Mouse (Mus musculus): ENCODE data around the gene Sidt2. TPM values are rescaled to one million over a fixed set of nuclear protein-coding genes. Genes with fewer than 3 reads are reported as not detected.

Gene Sidt2
- total and polyA plus RNA-seq, 2 experiments from 2014 or later = 31.4 to 78.4 TPM

DNA sequence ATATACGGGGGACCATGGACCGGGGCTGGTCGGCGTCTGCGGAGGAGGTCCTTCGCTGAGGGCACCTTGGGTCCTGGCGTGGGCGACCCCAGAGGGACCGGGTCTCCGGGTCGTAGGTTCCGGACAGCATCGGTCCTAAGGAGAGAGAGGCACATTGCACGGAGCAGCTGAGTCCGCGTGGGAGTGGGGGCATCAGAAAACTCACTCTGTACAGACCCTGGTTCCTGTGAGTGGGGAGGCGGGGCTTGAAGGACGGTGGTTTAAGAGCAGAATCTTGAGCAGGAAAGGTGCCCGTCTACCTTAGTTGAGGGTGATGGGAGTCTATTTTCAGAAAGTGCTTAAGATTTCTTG is 48.0 kb downstream of the Sidt2 start:
- H3K36me3 ChIP-seq (replicated peaks; ENCODE audit: control insufficient read depth, insufficient read depth, low read length) = peaks cover 41% of the 10 kb centered on the region
- H3K4me3 ChIP-seq (ENCODE audit: low read depth, low read length) = peak overlapping the region; percentile 78
- H3K27ac ChIP-seq (ENCODE audit: low read depth) = peak overlapping the region; percentile 97
- H3K27me3 ChIP-seq (ENCODE audit: control insufficient read depth, insufficient read depth, low read length) = no peaks in the 10 kb centered on the region
- H3K9me3 ChIP-seq (replicated peaks; ENCODE audit: control insufficient read depth, low read length) = no peaks in the 10 kb centered on the region
- peak overlapping the region; percentile 68 for H3K4me2 ChIP-seq (ENCODE audit: low read depth, low read length)
- DNase-seq (ENCODE audit: low spot score) (no peak), ATAC-seq (ENCODE audit: insufficient read depth, low read depth) (no peak; the same call in 1 of the 2 replicates)
- H3K9ac ChIP-seq (replicated peaks; ENCODE audit: low read depth, low read length) = peak overlapping the region; percentile 80
- peaks cover 20% of the 10 kb centered on the region; the same call in 1 of the 2 replicates for H3K4me1 ChIP-seq (ENCODE audit: control insufficient read depth, insufficient read depth)
- no peak for TF ChIP-seq EP300 (IDR thresholded peaks at IDR 0.05; ENCODE audit: low read depth)
- TF ChIP-seq CTCF (IDR thresholded peaks at IDR 0.05; ENCODE audit: low read depth) = no peak
- under 1% methylated on average over 19 of the region's 19 CpGs for WGBS

DNA sequence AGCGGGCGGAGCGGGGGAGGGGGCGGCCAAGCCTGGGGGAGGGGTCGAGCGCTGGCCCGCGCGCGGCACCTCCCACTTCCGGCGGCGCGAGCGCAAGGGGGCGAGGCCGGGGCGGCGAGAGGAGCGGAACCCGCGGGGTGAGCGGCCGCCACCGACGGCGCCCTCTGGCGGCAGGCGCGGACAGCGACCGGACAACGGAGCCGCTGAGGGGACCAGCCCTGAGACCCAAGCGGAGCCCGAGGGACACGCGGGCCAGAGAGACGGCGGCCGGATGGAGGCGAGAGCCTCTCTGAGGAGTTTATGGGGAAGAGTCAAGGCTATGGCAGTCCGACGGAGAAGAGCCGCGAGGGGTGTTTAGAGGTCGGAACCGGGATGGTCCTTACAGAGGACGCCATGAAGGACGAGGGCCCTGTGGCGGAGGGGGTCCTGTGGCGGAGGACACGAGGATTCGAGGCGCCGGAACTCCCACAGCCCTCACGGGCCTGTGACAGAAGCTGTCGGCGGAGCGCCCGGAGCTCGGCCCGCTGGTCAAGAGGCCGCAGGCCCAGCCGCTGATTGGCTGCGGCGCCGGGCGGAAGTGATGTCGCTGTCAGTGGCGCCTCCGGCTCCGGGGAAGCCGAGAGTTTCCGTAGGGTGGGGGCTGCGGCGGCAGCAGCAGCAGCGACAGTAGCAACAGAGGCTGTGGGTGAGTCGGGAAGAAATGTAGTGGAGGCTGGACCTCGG is 48.5 kb downstream of the Sidt2 start, which contains the start of the genes Pcsk7 and Rnf214:
Gene Pcsk7, plus strand, starts transcription at position 143 of the 723 bp plus-strand sequence.
Gene Rnf214, minus strand, starts transcription at position 557 of the 723 bp plus-strand sequence.
- peak within 1 kb of the TSS; percentile 97 for H3K27ac ChIP-seq (ENCODE audit: low read depth)
- 0 out of 2 replicates have a peak, but pooled peaks have one; percentile 41 for TF ChIP-seq EP300 (IDR thresholded peaks at IDR 0.05; ENCODE audit: low read depth)
- TF ChIP-seq CTCF (IDR thresholded peaks at IDR 0.05; ENCODE audit: low read depth) = peak; percentile 63
- H3K36me3 ChIP-seq (replicated peaks; ENCODE audit: control insufficient read depth, insufficient read depth, low read length) = peaks cover 39% of the 10 kb centered on the region
- H3K9me3 ChIP-seq (replicated peaks; ENCODE audit: control insufficient read depth, low read length) = no peaks in the 10 kb centered on the region
- ATAC-seq (ENCODE audit: insufficient read depth, low read depth) (peak; percentile 94), DNase-seq (ENCODE audit: low spot score) (peak; percentile 86)
- H3K4me1 ChIP-seq (ENCODE audit: control insufficient read depth, insufficient read depth) = peaks cover 20% of the 10 kb centered on the region; the same call in 1 of the 2 replicates
- under 1% methylated on average over 79 of the region's 80 CpGs for WGBS
- no peaks in the 10 kb centered on the region for H3K27me3 ChIP-seq (ENCODE audit: control insufficient read depth, insufficient read depth, low read length)
- peak within 1 kb of the TSS; percentile 68 for H3K4me2 ChIP-seq (ENCODE audit: low read depth, low read length)
- peak within 1 kb of the TSS; percentile 78 for H3K4me3 ChIP-seq (ENCODE audit: low read depth, low read length)
- peak within 1 kb of the TSS; percentile 80 for H3K9ac ChIP-seq (replicated peaks; ENCODE audit: low read depth, low read length)

DNA sequence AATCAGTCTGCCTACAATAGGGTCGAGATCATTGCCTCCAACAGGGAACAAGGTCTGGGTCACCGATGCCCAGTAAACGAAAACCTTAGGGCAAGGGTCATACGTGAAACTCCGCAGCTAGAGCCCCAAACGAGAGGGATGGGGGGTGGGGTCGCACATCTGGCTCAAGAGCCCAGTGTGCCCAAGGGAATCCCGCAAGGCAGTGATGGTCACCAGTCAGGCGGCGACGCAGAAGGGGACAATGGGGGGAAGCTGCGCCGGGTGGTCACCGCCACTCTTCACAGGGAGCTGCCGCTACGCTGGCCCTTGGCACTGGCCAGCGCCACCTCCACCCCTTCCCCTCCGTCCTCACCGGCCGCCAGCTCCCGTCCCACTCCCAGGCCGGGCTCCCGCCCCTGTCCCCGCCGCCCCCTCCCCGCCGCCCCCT is 49.2 kb downstream of the Sidt2 start:
- H3K9ac ChIP-seq (replicated peaks; ENCODE audit: low read depth, low read length) = peak overlapping the region; percentile 80
- peaks cover 20% of the 10 kb centered on the region; the same call in 1 of the 2 replicates for H3K4me1 ChIP-seq (ENCODE audit: control insufficient read depth, insufficient read depth)
- TF ChIP-seq CTCF (IDR thresholded peaks at IDR 0.05; ENCODE audit: low read depth) (no peak), EP300 (IDR thresholded peaks at IDR 0.05; ENCODE audit: low read depth) (no peak)
- H3K9me3 ChIP-seq (replicated peaks; ENCODE audit: control insufficient read depth, low read length) = no peaks in the 10 kb centered on the region
- DNase-seq (ENCODE audit: low spot score) = peak; percentile 39
- peak overlapping the region; percentile 78 for H3K4me3 ChIP-seq (ENCODE audit: low read depth, low read length)
- no peaks in the 10 kb centered on the region for H3K27me3 ChIP-seq (ENCODE audit: control insufficient read depth, insufficient read depth, low read length)
- peaks cover 32% of the 10 kb centered on the region for H3K36me3 ChIP-seq (replicated peaks; ENCODE audit: control insufficient read depth, insufficient read depth, low read length)
- H3K27ac ChIP-seq (ENCODE audit: low read depth) = peak overlapping the region; percentile 97
- H3K4me2 ChIP-seq (ENCODE audit: low read depth, low read length) = peak overlapping the region; percentile 68
- WGBS = 0% methylated on average over 18 of the region's 27 CpGs
- ATAC-seq (ENCODE audit: insufficient read depth, low read depth) = peak; percentile 9; the same call in 1 of the 2 replicates

DNA sequence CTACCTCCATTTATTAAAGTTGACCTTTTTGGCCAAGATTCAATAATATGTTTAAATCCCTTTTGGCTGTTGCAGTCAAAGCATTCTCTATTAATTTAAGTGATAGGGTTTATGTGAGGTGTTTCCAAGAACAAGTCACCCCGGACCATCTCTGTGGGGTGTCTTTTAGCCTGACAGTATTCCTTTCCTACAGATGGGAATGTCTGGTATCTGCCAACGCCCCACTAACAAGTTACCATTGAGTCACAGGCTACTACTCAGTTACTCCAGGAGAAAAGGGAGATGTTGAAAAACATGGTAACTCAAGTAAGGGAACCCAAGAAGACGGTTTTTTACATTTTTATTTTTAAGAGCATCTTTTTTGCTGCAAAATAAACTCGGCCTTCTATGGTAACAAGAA is 49.9 kb downstream of the Sidt2 start:
- Histone ChIP-seq H3K9ac (replicated peaks; ENCODE audit: low read depth, low read length) (peak overlapping the region; percentile 80; the same call in 1 of the 2 replicates), H3K27me3 (ENCODE audit: control insufficient read depth, insufficient read depth, low read length) (no peaks in the 10 kb centered on the region), H3K9me3 (replicated peaks; ENCODE audit: control insufficient read depth, low read length) (no peaks in the 10 kb centered on the region), H3K27ac (ENCODE audit: low read depth) (no peak overlapping the region), H3K4me2 (ENCODE audit: low read depth, low read length) (peak overlapping the region; percentile 68), H3K4me3 (ENCODE audit: low read depth, low read length) (peak overlapping the region; percentile 78), H3K4me1 (ENCODE audit: control insufficient read depth, insufficient read depth) (peaks cover 20% of the 10 kb centered on the region; the same call in 1 of the 2 replicates), H3K36me3 (replicated peaks; ENCODE audit: control insufficient read depth, insufficient read depth, low read length) (peaks cover 26% of the 10 kb centered on the region)
- WGBS = 51% methylated on average over 4 of the region's 4 CpGs
- no peak for TF ChIP-seq CTCF (IDR thresholded peaks at IDR 0.05; ENCODE audit: low read depth)
- TF ChIP-seq EP300 (IDR thresholded peaks at IDR 0.05; ENCODE audit: low read depth) = no peak
- ATAC-seq (ENCODE audit: insufficient read depth, low read depth) (no peak), DNase-seq (ENCODE audit: low spot score) (no peak)

DNA sequence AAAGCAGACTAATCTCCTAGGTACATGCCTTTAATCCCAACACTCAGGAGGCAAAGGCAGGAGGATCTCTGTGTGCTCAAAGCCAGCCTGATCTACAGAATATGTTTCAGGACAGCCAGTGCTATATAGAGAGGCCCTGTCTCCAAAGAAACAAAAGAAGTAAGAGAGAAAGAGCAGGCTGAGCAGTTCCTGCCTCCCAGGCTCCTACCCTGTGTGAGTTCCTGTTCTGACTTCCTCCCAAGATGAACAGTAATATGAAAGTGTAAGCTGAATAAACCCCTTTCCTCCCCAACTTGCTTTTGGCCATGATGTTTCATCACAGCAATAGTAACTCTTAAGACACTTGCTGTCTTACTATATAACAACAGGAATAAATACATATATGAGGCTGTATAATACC is 61.4 kb downstream of the Sidt2 start:
- ATAC-seq (ENCODE audit: insufficient read depth, low read depth) = no peak
- no peaks in the 10 kb centered on the region for H3K9me3 ChIP-seq (replicated peaks; ENCODE audit: control insufficient read depth, low read length)
- H3K27me3 ChIP-seq (ENCODE audit: control insufficient read depth, insufficient read depth, low read length) = no peaks in the 10 kb centered on the region
- TF ChIP-seq CTCF (IDR thresholded peaks at IDR 0.05; ENCODE audit: low read depth) = no peak
- no peak overlapping the region for H3K9ac ChIP-seq (replicated peaks; ENCODE audit: low read depth, low read length)
- no peaks in the 10 kb centered on the region for H3K4me1 ChIP-seq (ENCODE audit: control insufficient read depth, insufficient read depth)
- H3K36me3 ChIP-seq (replicated peaks; ENCODE audit: control insufficient read depth, insufficient read depth, low read length) = peaks cover 83% of the 10 kb centered on the region
- no peak overlapping the region for H3K4me3 ChIP-seq (ENCODE audit: low read depth, low read length)
- no peak for DNase-seq (ENCODE audit: low spot score)
- H3K4me2 ChIP-seq (ENCODE audit: low read depth, low read length) = no peak overlapping the region
- no peak overlapping the region for H3K27ac ChIP-seq (ENCODE audit: low read depth)

Small RNA genes within 50 kb of the gene (microRNA-seq; reads per million reads assigned to microRNA genes)
- gene Mir7087 = not detected

Other genes starting within 250 kb of the Sidt2 start
- 15.7 and 29.8 TPM in 2 replicates for gene Cep164, start 126.6 kb downstream of the Sidt2 start, total RNA-seq (2014; rRNA removed; ENCODE audit: low replicate concordance)
- 7.0 and 9.4 TPM in 2 replicates for gene Cep164, start 126.6 kb downstream of the Sidt2 start, polyA plus RNA-seq (2015; fragmentation: Nextera tagmentation; extraction: Ambion mirVana)
- gene Bace1, start 116.7 kb downstream of the Sidt2 start, total RNA-seq (2014; rRNA removed; ENCODE audit: low replicate concordance) = 29.0 and 52.6 TPM in 2 replicates
- 16.7 and 17.8 TPM in 2 replicates for gene Bace1, start 116.7 kb downstream of the Sidt2 start, polyA plus RNA-seq (2015; fragmentation: Nextera tagmentation; extraction: Ambion mirVana)
- 31.7 and 57.1 TPM in 2 replicates for gene Pcsk7, start 48.8 kb downstream of the Sidt2 start, total RNA-seq (2014; rRNA removed; ENCODE audit: low replicate concordance)
- 12.0 and 15.0 TPM in 2 replicates for gene Pcsk7, start 48.8 kb downstream of the Sidt2 start, polyA plus RNA-seq (2015; fragmentation: Nextera tagmentation; extraction: Ambion mirVana)
- 27.4 and 42.9 TPM in 2 replicates for gene Rnf214, start 48.3 kb downstream of the Sidt2 start, total RNA-seq (2014; rRNA removed; ENCODE audit: low replicate concordance)
- gene Rnf214, start 48.3 kb downstream of the Sidt2 start, polyA plus RNA-seq (2015; fragmentation: Nextera tagmentation; extraction: Ambion mirVana) = 30.5 and 32.4 TPM in 2 replicates
- 65.0 and 610 TPM in 2 replicates for gene Tagln, start 19.2 kb downstream of the Sidt2 start, total RNA-seq (2014; rRNA removed; ENCODE audit: low replicate concordance)
- 54.5 and 65.2 TPM in 2 replicates for gene Tagln, start 19.2 kb downstream of the Sidt2 start, polyA plus RNA-seq (2015; fragmentation: Nextera tagmentation; extraction: Ambion mirVana)
- gene Pafah1b2, start 57.4 kb upstream of the Sidt2 start, total RNA-seq (2014; rRNA removed; ENCODE audit: low replicate concordance) = 41.0 and 50.3 TPM in 2 replicates
- 83.6 and 92.8 TPM in 2 replicates for gene Pafah1b2, start 57.4 kb upstream of the Sidt2 start, polyA plus RNA-seq (2015; fragmentation: Nextera tagmentation; extraction: Ambion mirVana)
- gene Sik3, start 57.6 kb upstream of the Sidt2 start, total RNA-seq (2014; rRNA removed; ENCODE audit: low replicate concordance) = 35.3 and 49.3 TPM in 2 replicates
- 12.2 and 13.1 TPM in 2 replicates for gene Sik3, start 57.6 kb upstream of the Sidt2 start, polyA plus RNA-seq (2015; fragmentation: Nextera tagmentation; extraction: Ambion mirVana)

Data from heart, postnatal 0 days (tissue).